ENCODE assay signal across 7 mouse cellular contexts in the genomic region with DNA sequence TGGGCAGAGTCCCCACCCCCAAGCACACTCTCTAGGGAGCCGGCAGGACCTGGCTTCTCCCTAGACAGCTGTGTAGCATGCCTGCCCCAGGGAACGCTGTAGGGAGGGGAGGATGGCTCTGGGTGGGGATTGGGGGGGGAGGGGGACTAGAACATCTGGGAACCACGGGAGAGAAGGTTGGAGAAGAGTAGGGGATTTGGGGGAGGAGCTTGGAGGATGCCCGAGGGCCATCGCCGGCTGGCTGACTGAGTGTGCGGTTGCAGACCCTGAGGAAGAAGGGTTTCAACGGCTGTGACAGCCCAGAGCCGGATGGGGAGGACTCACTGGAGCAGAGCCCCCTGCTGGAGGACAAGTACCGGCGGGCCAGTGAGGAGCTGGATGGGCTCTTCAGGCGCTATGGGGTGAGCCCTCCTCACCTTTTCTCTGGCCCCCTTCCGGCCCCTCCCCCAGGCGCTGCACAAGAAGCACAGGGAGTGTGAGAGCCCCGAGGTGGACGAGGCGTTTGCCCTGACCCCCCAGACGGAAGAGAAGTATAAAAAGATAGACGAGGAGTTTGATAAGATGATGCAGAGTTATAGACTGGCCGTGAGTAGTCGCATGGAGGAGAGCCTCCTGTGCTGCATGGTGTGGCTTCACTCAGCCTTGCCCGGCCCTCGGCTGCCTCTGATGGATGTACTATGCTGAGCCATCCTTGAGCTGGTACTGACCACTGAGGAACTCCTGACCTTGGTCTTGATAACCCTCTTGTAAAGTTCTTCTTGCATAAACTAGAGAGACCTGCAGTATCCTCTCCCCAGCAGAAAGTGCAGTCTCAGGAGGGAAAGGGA. TPM values are rescaled to one million over a fixed set of nuclear protein-coding genes. Genes with fewer than 3 reads are reported as not detected.
A peak's percentile ranks its signal among the peaks of the same experiment; 100 is the strongest.
DNase-seq lines count a peak whose midpoint lies in the region; ATAC-seq and TF ChIP-seq lines count a peak whose summit lies in the region.

No protein-coding gene starts in this region.

- H3K9me3 ChIP-seq in liver, embryonic 13.5 days (replicated peaks): no peaks in the 10 kb centered on the region
- H3K9me3 ChIP-seq in neural tube, embryonic 12.5 days: no peaks in the 10 kb centered on the region

- peaks cover 55% of the 10 kb centered on the region for H3K36me3 ChIP-seq in spleen, adult 2 months (ENCODE audit: control insufficient read depth, insufficient read depth, low read length)
- peaks cover 83% of the 10 kb centered on the region for H3K36me3 ChIP-seq in liver, embryonic 13.5 days
- H3K36me3 ChIP-seq in neural tube, embryonic 12.5 days: peaks cover 63% of the 10 kb centered on the region

- no peak overlapping the region for H3K27ac ChIP-seq in spleen, adult 2 months (ENCODE audit: insufficient read depth, low read length)
- no peak overlapping the region for H3K27ac ChIP-seq in liver, embryonic 13.5 days
- no peak overlapping the region for H3K27ac ChIP-seq in neural tube, embryonic 12.5 days

- no peak overlapping the region for H3K9ac ChIP-seq in liver, embryonic 13.5 days
- H3K9ac ChIP-seq in neural tube, embryonic 12.5 days: peak overlapping the region; percentile 38; the same call in 1 of the 2 replicates

- DNase-seq in spleen, adult 2 months (ENCODE audit: low read depth in 1 of 2, low spot score in 2 of 2): peak in 1 of 2 experiments; percentile 60
- DNase-seq in spleen, postnatal 14 days (ENCODE audit: low spot score in 2 of 2): no peak
- DNase-seq in embryo, embryonic 10.5 days (ENCODE audit: low spot score): peak; percentile 85
- DNase-seq in heart, postnatal 4 days: peak; percentile 74
- peak; percentile 24 for DNase-seq in liver, embryonic 13.5 days

- peak; percentile 67 for TF ChIP-seq CTCF in spleen, adult 2 months (IDR thresholded peaks at IDR 0.05; ENCODE audit: extremely low read depth, insufficient read depth, insufficient read length, insufficient replicate concordance)

- TF ChIP-seq POLR2A in spleen, adult 2 months (IDR thresholded peaks at IDR 0.05; ENCODE audit: low read depth, low read length): no peak

- H3K4me2 ChIP-seq in liver, embryonic 13.5 days: no peak overlapping the region
- H3K4me2 ChIP-seq in neural tube, embryonic 12.5 days (replicated peaks): peak overlapping the region; percentile 36

- WGBS in spleen, adult 2 months: 54% methylated on average over 23 of the region's 23 CpGs
- 43% methylated on average over 23 of the region's 23 CpGs for whole genome bisulfite sequencing in liver, embryonic 13.5 days (ENCODE audit: insufficient replicate concordance)
- WGBS in neural tube, embryonic 12.5 days: 21% methylated on average over 23 of the region's 23 CpGs

- H3K4me3 ChIP-seq in spleen, adult 2 months (ENCODE audit: extremely low read depth, insufficient read depth, insufficient read length): no peak overlapping the region
- no peak overlapping the region for H3K4me3 ChIP-seq in liver, embryonic 13.5 days (replicated peaks)
- no peak overlapping the region for H3K4me3 ChIP-seq in neural tube, embryonic 12.5 days

- H3K27me3 ChIP-seq in spleen, adult 2 months (ENCODE audit: control insufficient read depth, insufficient read depth, low read length): no peaks in the 10 kb centered on the region
- no peaks in the 10 kb centered on the region for H3K27me3 ChIP-seq in liver, embryonic 13.5 days
- H3K27me3 ChIP-seq in neural tube, embryonic 12.5 days (replicated peaks): no peaks in the 10 kb centered on the region

- ATAC-seq in liver, embryonic 13.5 days (ENCODE audit: low read depth): peak; percentile 59
- peak; percentile 72 for ATAC-seq in neural tube, embryonic 12.5 days (ENCODE audit: low FRiP score, low read depth)
- ATAC-seq in activated CD4-positive, CD25-positive, alpha-beta regulatory T cell, adult 4 months: no peak

- peaks cover 3% of the 10 kb centered on the region; the same call in 1 of the 2 replicates for H3K4me1 ChIP-seq in spleen, adult 2 months (ENCODE audit: control insufficient read depth, insufficient read depth, insufficient read length)
- peaks cover 27% of the 10 kb centered on the region for H3K4me1 ChIP-seq in liver, embryonic 13.5 days (replicated peaks)
- peaks cover 11% of the 10 kb centered on the region for H3K4me1 ChIP-seq in neural tube, embryonic 12.5 days

RNA-seq across cellular contexts. Expression of a gene that starts 15.8 kb away (rescaled TPM):
- 119 and 142 TPM in 2 replicates for polyA plus RNA-seq in spleen, adult 2 months (2012; rRNA removed)
- 100 to 1,000 TPM; 115 to 120 TPM for total RNA-seq in heart, postnatal 4 days (2021)
- polyA plus RNA-seq in liver, embryonic 13.5 days (2015; fragmentation: Nextera tagmentation; extraction: Ambion mirVana): 5.5 and 7.5 TPM in 2 replicates
- polyA plus RNA-seq in neural tube, embryonic 12.5 days (2016; fragmentation: Nextera tagmentation; extraction: Ambion mirVana): 17.6 and 19.8 TPM in 2 replicates
- polyA plus RNA-seq in activated CD4-positive, CD25-positive, alpha-beta regulatory T cell, adult 4 months (2017; shearing (Covaris generic)): 10 to 100 TPM; 24.3 to 24.5 TPM

Comparison
In these comparisons a context has a peak if more than half of its experiments do, and no peak if none do; other contexts are left out.
1. DNase-seq: peak in embryo, embryonic 10.5 days (single experiment), heart, postnatal 4 days (single experiment) and liver, embryonic 13.5 days (single experiment); none in spleen, postnatal 14 days (0 of 2).